Mouse (Mus musculus): ENCODE data around the gene Rora. TPM values are rescaled to one million over a fixed set of nuclear protein-coding genes. Genes with fewer than 3 reads are reported as not detected.

Rora gene
- total RNA-seq, 2 experiments from 2014 or later: 1.3 to 1.9 TPM

DNA sequence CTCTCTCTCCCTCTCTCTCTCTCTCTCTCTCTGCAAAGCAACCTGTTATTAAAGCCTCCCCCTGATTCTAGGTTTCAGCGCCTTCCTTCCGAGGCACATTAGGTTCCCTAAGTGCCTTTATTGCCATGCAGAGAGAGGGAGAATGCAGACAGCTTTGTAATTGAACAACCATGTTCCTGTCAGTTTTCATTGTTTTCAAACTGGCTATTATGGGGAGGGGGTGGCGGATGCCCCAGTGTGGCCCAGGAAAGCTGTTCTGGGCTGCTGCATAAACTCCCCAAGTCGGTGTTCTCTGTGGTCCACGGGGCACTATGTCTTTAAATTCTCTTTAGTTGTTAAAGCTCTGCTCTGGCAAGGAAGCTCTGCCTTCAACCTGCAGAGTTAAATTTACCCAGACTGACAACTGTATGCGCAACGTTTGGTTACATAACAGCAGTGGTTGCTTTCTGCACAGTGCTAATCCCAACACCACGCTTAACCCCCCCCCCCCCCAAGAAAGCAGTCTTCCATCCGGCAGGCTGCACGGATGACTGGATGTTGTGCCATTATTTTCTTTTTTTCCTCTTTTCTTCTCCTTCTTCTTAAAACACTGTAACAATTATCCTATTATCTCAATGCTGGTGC lies 33.8 kb downstream of the Rora start:
- ATAC-seq (ENCODE audit: poor library complexity, severe bottlenecking): no peak

DNA sequence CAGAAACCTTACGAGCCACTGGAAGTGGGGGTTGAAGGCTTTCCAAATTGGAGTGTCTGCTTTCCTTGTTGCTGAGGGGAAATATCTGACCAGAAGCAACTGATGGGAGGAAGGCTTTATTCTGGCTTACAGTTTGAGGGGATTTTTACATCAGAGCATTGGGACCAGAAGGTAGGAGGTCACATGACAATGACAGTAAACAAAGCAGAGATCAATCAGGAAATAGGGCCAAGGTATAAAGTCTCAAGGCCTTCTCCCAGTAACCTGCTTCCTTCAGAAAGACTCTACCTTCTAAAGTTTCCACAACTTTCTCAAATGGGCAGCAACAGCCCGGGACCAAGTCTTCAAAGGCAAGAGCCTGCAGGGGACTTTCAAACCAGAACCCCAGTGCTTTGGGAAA lies 34.6 kb downstream of the Rora start:
- no peak for ATAC-seq (ENCODE audit: poor library complexity, severe bottlenecking)

DNA sequence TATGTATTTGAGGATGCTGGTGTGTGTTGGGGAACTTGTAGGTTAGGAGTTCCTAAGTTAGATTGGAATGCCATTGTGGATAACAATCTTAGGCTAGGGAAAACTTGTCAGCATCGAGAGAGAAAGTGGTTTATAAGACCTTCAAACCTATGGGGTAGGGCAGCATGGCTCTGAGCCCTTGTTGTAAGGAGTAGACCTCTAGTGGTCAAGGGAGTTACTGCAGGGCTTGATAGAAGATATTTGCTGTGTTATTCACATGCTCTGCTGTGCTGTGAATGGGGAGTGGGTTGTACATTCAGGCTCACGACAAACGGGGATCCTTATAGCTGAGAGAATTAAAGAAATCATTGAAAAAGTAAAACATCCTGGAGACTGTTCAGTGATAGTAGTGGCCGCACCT lies 35.8 kb downstream of the Rora start:
- ATAC-seq (ENCODE audit: poor library complexity, severe bottlenecking): no peak

DNA sequence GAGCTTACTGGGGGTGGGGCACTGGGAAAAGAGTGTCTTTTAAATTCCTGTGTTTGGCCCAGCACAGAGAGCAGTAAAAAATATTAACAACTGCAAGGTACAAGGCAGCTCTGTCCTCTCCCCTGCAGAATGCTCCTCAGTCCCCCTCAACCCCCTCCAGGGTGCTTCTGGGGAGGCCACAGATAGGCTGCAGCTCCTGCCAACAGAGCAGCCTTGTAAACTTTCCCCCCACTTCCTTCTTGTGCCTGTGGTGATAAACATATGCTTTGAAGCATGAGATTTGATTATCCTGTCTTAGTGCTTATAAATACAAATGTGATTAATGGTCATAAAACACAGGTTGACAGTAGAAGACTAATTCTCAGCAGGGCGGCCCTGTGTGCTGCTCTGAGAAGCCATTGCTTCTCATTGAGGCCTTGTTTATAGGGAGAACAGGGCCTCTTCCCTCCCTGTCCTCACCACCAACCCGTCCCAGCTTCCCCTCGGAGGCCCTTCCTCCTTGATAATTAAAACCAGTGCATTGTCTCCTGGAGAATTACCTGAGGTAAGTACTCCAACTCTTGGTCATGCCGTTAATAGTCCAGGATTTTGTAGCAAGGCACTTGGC lies 41.4 kb downstream of the Rora start:
- ATAC-seq (ENCODE audit: poor library complexity, severe bottlenecking): no peak

DNA sequence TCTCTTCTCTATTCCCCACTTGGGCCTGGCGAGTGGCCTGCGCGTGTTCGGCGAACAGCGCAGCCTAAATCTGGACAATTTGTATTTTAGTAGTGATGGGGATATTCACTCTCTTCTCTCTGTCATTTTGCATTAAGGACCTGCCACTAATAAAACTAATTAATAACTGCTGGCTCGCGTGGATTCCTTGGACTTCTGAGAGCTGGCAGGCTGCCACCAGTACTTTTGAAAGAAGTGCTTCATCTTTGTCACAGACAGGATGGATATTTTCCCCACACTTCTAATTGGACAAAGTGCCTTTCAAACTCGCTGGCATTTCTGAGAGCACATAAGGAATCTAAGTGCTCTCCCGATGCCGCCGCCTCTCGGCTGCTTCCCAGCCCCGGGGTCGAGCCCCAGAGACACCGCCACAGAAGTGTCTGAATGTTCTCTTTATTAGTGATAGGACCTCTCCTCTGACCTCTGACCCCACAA lies 41.9 kb downstream of the Rora start:
- ATAC-seq (ENCODE audit: poor library complexity, severe bottlenecking): no peak

DNA sequence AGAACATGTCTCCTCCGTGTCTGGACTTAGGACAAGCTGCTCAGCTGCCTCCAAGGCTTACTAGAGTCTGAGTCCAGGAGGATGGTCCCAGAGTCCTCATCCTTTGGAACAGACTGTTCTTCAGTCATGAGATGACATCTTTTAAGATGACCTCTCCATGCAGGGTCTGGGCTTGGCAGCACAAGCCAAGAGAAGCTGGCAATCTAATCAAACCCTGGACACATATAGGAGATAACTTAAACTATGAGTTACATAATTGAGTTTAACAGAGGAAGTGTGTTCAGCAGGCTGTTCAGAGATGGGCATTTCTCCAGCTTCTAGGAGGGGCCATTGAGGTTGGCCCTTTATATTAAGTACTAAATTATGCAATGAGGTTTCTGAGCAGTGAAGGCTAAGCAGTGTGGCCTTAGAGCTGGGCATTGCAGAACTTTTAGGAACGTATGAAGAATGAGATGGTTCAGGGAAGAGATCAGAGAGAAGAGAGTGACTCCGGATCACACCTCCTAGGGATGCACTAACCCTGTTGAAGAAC lies 42.9 kb downstream of the Rora start:
- no peak for ATAC-seq (ENCODE audit: poor library complexity, severe bottlenecking)

DNA sequence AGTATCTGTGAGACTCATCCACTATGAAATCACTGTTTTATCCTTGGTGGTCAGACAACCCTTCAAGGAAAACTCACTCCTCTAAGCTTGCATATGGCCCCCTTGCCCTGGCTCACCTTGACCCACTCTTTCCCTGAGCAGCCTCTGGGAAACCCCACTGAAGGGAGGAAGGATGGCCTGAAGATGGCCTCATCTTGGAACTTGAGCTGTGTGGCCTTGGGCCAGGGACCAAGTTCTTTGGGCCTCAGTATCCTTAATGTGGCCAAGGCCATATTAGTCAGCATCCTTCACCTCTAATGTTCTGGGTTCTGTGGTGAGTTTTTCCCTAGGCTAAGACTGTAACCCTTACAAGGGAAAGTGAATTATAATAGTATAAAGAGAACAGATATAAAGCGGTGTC lies 45.8 kb downstream of the Rora start:
- ATAC-seq (ENCODE audit: poor library complexity, severe bottlenecking): no peak

DNA sequence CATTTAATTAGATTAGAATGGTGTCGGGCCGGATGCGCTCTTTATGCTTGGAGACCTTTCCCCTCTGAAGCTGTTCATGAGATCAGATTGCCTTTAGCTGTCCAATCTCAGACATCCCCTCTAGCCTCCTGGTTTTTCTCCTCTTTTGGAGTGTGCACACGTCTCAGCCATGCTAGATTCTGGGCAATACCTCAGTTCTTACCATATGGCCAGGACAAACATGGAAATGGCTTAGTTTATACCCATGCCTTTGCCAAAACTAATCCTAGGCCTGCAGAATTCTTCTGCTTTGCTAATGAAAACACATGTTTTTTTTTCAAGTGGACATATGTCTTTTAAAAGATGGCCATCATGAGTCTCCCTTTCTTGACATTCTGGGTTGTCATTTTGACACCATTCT lies 46.3 kb downstream of the Rora start:
- no peak for ATAC-seq (ENCODE audit: poor library complexity, severe bottlenecking)

DNA sequence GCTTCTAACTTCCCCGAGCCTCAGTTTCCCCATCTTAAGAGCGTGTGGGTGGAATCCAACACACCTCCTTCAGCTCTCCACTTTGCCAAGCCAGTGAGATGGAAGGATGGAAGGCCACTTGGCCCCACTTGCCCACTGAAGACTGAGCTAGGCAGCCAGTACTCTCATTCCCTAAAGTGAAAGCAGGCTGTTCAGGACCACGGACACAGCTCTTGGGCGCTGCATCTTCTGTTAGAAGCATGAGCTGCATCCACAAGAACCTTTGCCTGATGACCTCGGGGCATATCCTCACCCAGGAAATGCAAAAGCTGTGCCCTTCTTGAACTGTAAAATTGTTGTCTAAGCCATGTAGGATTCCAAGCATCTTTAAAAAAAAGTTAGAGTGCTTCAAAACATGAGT lies 54.0 kb downstream of the Rora start:
- no peak for ATAC-seq (ENCODE audit: poor library complexity, severe bottlenecking)

DNA sequence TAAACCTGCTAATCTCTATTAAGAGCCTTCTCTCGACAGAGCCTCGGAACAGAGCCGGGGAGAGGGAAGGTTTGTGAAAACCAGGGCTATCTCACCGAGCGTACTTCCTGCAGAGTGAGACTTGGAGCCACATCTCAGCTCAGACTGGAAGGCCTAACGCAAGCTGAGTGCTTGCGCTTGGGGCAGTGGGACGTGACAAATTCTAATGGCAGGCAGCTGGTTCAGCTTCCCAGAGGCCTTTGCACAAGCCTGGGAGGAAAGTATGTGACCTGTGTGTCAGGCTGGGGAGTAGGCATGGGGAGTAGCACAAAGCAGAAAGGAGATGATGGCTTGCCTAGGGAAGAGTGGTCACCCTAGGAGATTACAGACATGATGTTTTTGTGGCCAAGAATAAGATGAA lies 55.6 kb downstream of the Rora start:
- ATAC-seq (ENCODE audit: poor library complexity, severe bottlenecking): no peak

DNA sequence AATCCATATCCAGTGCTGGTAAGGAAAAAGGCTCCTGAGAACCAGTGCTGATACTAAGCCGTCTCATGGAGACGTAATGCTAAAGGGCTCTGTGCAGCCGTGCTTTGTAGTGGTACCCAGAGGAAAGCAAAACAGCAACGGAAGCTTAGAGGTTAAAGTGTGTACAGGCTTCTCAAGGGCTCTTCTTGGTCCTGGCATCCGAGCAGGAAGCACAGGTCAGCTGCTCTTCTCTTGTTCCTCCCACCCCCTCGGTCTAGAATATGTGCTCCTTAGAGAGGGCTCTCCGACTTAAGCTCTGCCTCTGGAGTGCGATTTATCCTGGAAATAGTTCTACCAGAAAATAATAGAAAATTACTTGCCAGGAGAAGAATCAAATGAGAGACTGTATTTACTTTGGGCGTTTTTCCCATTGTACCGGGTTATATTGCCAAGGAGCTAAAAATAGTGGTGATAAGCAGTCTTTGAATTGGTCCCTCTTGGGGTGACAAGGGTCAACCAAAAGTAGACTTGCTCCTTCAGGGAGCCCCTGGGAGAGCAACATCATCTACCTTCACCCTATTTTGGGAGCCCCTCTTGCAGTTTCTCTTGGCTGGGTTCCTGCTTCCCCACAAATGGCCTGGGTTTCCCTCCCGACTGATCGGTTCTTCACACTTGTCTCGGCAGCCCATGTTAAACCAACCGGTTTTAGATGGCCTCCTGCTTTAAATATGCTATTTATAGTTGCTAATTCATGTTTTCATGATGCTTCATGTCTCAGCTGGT lies 57.5 kb downstream of the Rora start:
- no peak for ATAC-seq (ENCODE audit: poor library complexity, severe bottlenecking)

DNA sequence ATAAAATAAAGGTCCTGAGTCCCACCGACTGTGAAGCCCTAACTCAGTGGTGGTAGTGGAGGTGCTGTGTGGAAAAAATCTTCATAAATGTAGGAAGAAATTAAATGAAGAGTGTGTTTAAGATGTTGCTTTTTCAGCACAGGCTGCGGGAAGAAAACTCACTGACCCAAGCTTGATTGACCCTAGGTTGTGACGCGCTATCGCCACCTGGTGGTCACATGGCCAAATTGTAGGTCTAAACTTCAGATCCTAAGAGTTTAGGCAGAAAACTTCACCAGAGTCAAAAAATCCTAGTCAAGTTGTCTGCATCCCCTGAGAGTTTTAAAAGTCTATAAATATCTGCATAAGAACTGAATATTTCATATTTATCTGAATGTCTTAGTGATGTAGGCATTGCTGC lies 63.4 kb downstream of the Rora start:
- no peak for ATAC-seq (ENCODE audit: poor library complexity, severe bottlenecking)

DNA sequence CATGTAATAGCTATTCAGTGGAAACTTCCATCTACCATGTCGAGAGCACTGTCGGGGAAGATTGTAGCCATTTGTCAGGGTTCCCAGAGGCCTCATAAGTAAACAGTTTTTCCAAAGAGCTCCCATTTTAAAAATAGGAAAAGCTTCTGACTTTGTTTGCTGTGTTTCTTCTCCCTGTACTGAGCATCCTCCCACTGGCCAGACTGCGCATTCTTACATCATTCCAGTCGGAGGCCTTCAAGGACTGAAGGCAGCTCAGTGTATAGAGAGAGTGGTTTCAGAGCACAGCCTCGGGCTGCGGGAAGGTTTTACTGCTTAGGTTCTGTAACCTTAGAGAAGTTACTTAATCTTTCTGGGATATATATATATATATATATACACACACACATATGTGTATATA lies 64.8 kb downstream of the Rora start:
- no peak for ATAC-seq (ENCODE audit: poor library complexity, severe bottlenecking)

DNA sequence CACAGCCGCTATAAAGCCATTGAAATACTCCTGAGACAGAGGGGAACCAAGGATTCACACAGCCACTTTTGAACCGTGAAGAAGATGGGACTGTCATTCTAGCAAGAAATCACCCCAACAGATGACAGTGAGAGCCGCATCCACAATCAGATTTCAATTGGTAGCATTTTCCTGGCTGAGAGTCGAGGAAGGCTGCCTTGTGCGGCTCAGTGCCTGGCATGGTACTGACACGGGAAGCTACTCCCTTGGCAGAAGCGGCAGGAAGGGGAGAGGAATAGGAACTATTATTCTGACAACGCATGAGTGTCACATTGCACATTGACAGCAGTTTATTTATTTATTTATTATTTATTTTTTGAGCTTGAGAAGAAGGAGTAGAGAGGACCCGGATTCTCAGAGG lies 65.7 kb downstream of the Rora start:
- no peak for ATAC-seq (ENCODE audit: poor library complexity, severe bottlenecking)

DNA sequence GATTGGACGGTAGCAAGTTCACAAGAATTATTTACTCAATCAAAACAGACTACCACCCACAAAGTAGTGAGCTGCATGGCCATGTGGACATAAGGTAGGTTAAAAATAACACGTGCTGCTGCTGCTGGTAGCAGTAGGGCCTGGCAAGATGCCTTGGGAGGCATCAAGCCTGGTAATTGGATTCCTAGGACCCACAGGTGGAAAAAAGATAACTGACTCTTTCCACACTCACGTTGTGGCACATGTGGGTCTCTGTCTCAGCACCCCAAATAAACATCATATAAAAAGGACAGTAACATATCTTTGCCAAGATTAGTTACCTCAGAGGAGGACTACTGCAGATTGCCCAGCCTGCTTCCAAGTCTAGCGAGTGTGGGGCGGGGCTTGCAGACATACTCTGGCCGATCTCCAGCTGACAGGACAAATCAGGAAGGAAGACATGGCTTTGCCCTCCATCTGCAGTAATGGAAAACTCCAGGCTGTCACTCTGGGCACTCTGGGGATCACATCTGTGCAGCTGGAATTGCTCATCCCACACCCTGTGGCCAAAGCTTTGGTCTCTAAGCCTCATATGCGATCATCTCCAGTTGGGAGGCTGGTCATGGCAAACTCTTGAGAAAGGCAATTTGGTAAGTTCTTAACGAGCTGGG lies 71.2 kb downstream of the Rora start:
- ATAC-seq (ENCODE audit: poor library complexity, severe bottlenecking): no peak

DNA sequence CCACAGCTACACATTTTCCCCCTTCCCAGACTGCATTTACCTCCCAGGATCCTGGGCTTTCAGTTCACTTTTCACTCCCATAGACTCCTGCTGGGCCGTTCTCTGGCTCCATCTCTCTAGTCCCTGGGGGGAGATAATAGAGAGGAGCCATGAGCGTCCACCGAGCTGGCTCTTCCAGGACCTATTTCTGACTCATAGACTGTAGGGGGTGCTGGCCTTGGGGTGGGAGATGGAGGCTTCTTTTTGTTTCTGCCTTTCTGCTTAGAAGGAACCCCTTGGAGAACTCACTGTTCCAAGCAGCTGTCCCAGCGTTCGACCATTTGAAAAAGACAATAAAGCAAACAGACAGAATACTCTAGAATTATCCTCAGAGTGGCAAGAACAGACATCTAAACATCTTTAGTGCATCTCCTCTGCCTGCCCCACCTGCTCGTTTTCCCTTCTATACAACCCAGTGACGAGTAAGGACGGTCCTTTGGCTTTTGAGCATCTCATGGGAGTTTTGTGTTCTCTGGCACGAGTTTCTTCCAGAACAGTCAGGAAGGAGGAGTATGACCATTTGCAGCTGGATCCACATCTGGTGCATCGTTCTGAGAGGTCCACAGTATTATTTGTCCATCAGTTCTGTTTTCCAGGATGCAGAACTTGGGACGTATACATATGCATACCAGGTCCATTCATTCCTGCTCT lies 73.7 kb downstream of the Rora start:
- ATAC-seq (ENCODE audit: poor library complexity, severe bottlenecking): no peak

DNA sequence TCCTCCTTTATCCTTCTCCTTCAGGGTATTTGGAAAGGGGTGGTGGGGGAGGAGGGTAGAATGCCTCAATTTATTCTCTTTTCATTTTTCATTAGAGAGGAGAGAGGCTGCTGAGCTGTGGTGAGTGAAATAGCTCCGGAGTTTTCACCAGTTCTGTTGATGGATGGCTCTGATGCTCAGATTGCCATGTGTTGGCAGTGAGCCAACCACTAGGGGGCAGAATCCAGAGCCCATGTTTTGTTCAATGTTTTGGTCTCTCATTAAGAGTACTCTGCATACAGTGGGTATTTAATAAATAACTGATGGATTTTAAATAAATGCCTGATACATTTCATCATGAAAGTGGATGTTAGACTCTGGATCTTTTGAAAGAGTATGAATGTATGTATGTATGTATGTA lies 77.9 kb downstream of the Rora start:
- ATAC-seq (ENCODE audit: poor library complexity, severe bottlenecking): no peak

DNA sequence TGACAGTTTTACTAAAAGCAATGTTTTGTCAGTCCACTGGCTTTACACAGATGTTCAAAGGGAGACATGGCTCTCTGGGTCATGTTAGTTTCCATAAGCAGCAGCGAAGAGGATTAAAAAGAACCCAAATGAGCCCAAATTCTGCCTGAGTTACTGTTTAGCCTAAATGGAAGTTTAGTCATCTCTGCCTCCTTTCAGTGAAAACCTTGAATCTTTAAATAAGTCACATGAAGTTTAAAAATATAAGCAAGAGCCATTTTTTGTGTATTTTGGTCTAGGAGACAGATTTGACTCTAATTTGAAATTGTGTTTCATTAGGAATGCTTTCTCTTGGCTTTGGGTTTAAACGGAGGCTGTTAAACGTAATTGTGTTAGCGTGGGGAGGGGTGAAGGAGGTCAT lies 79.3 kb downstream of the Rora start:
- no peak for ATAC-seq (ENCODE audit: poor library complexity, severe bottlenecking)

DNA sequence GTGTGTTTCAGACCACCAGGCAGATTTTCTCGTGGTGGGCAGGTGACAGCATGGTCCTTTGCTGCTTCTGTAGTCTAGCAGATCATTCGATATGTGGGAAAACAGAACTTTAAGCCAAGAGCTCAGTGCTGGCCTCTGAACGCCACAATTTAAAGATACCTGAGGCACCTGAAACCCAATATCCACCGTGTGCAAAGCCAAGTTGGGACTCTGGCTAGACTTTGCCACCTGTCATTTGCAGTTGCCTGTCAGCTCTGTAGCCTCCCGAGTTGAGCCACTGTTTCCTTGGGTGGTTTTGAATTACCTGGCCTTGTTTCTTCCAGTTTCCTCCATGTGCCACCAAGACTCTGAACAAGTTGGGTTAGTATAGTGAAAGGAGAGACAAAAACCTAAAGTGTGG lies 82.3 kb downstream of the Rora start:
- no peak for ATAC-seq (ENCODE audit: poor library complexity, severe bottlenecking)

DNA sequence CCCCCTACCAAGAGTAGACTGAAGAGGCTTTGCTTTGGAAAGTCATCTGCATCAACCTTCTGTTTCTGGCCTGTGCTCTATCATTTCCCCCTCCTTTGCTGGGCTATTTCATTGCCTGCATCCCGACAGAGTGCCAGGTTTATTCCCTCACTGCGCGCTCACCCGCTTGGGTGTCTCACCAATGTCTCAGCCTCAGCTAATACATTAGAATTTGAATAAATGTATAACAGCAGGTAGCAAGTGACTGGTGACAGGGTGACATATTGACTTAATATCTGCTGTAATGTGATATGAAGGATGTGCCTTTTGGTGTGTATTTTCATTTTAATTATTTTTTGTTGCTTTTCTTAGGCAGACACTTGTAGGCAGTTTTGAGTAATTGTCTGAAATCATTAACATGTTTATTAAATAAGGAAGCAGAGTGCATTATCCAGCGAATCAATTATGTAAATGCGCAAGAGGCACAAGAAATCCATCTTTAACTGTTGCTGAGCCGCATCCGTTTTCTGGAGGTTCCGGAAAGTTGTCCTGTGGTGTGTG lies 83.7 kb downstream of the Rora start:
- ATAC-seq (ENCODE audit: poor library complexity, severe bottlenecking): no peak
